Mouse (Mus musculus): ENCODE results near the gene Acot1.

Acot1 gene

DNA sequence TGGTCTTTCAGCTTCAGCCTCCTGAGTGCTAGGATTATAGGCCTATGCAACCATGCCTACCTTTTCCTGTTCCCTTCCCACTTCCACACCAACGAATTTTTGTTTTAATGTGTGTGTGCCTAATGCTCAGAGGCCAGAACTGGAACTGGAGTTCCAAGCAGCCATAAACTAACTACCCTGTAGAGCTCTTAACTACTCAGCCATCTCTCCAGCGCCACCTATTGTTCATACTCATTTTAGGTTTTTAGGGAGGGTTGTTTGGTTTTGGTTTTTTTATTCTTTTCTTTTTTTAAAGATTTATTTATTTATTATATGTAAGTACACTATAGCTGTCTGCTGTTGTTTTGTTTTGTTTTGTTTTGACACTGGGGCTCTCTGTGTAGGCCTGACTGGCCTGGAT, 51.7 kb downstream of the Acot1 start:
- no peak for DNase-seq (ENCODE audit: extremely low read depth, insufficient read length, low spot score)

DNA sequence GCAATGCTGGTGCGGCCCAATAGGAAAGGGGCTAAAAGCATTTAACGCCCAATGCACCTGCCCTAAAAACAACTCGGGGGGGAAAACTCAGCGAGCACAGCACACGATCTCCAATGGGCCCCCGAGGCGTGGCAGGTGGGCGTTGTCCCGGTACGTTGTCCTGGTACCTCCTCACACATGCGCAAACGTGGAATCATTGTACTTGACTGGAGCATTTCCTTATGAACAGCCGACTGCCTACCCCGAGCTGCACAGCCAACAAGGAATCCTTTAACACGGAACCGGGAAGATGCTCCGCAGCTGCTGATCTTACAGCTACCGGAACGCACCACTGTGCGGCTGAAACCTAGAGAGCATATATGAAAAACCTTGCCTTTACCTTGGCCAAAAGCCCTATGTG, 53.0 kb downstream of the Acot1 start:
- DNase-seq (ENCODE audit: extremely low read depth, insufficient read length, low spot score): no peak

DNA sequence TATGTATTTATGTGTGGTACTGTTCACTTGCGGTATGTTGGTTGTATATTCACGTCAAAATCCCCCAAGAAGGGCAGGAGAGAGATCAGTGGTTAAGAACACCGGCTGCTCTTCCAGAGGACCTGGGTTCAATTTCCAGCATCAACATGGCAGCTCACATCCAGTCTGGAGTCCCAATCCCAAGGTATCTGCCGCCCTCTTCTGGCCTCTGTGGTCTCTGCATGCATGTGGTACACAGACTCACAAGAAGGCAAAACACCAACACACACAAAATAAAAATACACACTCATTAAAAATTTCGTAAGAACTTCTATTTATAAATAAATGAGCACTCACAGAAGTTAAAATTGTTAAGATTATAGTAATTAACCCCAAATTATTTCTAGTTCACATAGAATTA, 53.9 kb downstream of the Acot1 start:
- no peak for DNase-seq (ENCODE audit: extremely low read depth, insufficient read length, low spot score)

DNA sequence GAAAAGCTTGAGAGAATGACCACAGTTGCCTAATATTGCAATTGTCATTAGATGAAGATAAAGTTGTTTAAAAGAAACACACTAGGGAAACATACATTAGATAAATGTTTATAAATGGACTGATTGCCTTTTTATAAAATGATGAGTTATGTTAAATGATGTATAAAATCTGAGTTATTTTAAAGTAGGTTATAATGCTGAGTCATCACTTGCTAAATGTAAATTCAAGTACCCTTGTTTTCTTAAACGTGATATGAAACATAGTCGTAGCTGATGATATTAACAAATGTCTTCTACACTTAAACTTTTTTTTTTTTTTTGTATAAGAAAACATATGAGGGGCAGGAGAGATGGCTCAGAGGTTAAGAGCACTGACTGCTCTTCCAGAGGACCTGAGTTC, 54.5 kb downstream of the Acot1 start:
- DNase-seq (ENCODE audit: extremely low read depth, insufficient read length, low spot score): no peak

DNA sequence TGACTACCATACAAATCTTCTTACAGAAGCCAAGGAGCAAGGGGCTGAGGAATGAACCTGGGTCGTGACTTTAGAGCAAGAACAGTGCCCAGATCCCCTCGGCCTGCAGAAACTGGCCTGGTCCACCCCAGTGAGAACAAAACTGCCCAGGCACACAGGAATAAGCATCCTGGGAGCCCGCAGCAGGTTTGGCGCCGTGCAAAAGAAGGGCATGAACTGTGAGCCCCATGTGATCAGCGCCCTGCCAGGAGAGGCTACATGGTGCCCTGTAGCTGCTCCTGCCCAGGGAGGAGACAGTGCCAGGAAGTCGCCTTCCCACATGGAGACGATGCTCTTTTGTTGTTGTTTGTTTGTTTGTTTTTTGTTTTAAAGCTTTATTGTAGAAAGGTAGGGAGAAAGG, 55.3 kb downstream of the Acot1 start:
- no peak for DNase-seq (ENCODE audit: extremely low read depth, insufficient read length, low spot score)

DNA sequence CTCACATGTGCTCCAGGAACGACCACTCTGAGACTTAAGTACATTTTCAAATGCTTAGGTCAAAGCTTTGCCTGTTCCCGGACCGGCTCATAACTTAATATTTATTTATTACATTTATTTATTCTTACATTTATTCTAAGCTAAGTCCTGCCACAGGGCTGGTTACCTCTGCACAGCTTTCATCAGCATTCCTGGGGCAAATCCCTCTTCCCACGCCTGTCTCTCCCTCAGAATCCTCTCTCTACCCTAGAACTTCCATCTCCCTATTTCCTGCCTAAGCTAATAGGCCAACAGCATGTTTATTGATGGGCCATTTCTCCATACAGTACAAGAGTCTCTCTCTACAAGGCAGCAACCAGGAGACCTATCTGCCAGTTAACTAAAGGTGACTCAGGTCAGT, 58.5 kb downstream of the Acot1 start:
- DNase-seq (ENCODE audit: extremely low read depth, insufficient read length, low spot score): no peak
